ENCODE assay signal across 9 mouse cellular contexts in genomic region chr15:10313522-10314455, GRCm38 (mm10). TPM values are rescaled to one million over a fixed set of nuclear protein-coding genes. Genes with fewer than 3 reads are reported as not detected.
DNase-seq lines count a peak whose midpoint lies in the region; ATAC-seq and TF ChIP-seq lines count a peak whose summit lies in the region.
"Had no signal": no experiment of that assay in that cellular context is flagged by ENCODE, and none has a peak within 500 bp of the region (broad histone marks: within the 10 kb centered on the region; RNA-seq: fewer than 3 reads in every experiment).

No protein-coding gene starts in this region.

- 60% methylated on average over 6 of the region's 7 CpGs for WGBS in hindbrain, embryonic 10.5 days
- 56% methylated on average over 7 of the region's 7 CpGs for WGBS in hindbrain, embryonic 12.5 days
- WGBS in forebrain, embryonic 15.5 days, result 59% methylated on average over 7 of the region's 7 CpGs
- WGBS in kidney, adult 2 months, result 29% methylated on average over 7 of the region's 7 CpGs

- peak; percentile 12 for DNase-seq in hindbrain, embryonic 10.5 days (ENCODE audit: low spot score)
- peak; percentile 36 for DNase-seq in adrenal gland, adult 8-10 months
- DNase-seq in kidney, adult 2 months, result peak; percentile 70
- peak; percentile 30 to 39 for DNase-seq in left cerebral cortex, postnatal 36 days (ENCODE audit: low spot score in 2 of 2)
- DNase-seq in ovary, postnatal 14 days (ENCODE audit: low spot score), result peak; percentile 54
- peak; percentile 31 to 51 for DNase-seq in urinary bladder, postnatal 36 days (ENCODE audit: low spot score in 2 of 2)

- H3K9me3 ChIP-seq in hindbrain, embryonic 10.5 days, result no peaks in the 10 kb centered on the region
- no peaks in the 10 kb centered on the region for H3K9me3 ChIP-seq in hindbrain, embryonic 12.5 days (replicated peaks)
- no peaks in the 10 kb centered on the region for H3K9me3 ChIP-seq in forebrain, embryonic 15.5 days
- H3K9me3 ChIP-seq: embryonic facial prominence, embryonic 12.5 days had no signal

- TF ChIP-seq CTCF in kidney, adult 2 months (conservative IDR thresholded peaks at IDR 0.05; ENCODE audit: insufficient read depth, insufficient read length, low read depth, low read length), result peak; percentile 45

- intact Hi-C loops in left cerebral cortex, postnatal 36 days (cut with DNase I), result loop anchor here (2.0 kb wide), 1 partner anchor 859 kb away; no protein-coding TSS in a partner anchor

- no peak overlapping the region for H3K4me3 ChIP-seq in hindbrain, embryonic 10.5 days
- no peak overlapping the region for H3K4me3 ChIP-seq in hindbrain, embryonic 12.5 days
- no peak overlapping the region for H3K4me3 ChIP-seq in forebrain, embryonic 15.5 days
- no peak overlapping the region for H3K4me3 ChIP-seq in kidney, adult 2 months (ENCODE audit: insufficient read depth, low read depth, low read length)
- H3K4me3 ChIP-seq: embryonic facial prominence, embryonic 12.5 days had no signal

- H3K27me3 ChIP-seq in hindbrain, embryonic 10.5 days (ENCODE audit: insufficient read depth, poor library complexity, severe bottlenecking), result no peaks in the 10 kb centered on the region
- H3K27me3 ChIP-seq in hindbrain, embryonic 12.5 days, result no peaks in the 10 kb centered on the region
- H3K27me3 ChIP-seq in forebrain, embryonic 15.5 days, result no peaks in the 10 kb centered on the region
- no peaks in the 10 kb centered on the region for H3K27me3 ChIP-seq in kidney, adult 2 months (replicated peaks; ENCODE audit: control insufficient read depth, insufficient read depth, low read length)
- H3K27me3 ChIP-seq: embryonic facial prominence, embryonic 12.5 days had no signal

- TF ChIP-seq POLR2A in kidney, adult 2 months (IDR thresholded peaks at IDR 0.05; ENCODE audit: low read depth, low read length), result no peak

- no peak; the same call in 1 of the 2 replicates for ATAC-seq in hindbrain, embryonic 12.5 days (ENCODE audit: low FRiP score)
- ATAC-seq in forebrain, embryonic 15.5 days (replicated peaks), result peak; percentile 78; the same call in 1 of the 2 replicates

- no peaks in the 10 kb centered on the region for H3K36me3 ChIP-seq in hindbrain, embryonic 10.5 days
- no peaks in the 10 kb centered on the region for H3K36me3 ChIP-seq in hindbrain, embryonic 12.5 days
- no peaks in the 10 kb centered on the region for H3K36me3 ChIP-seq in forebrain, embryonic 15.5 days
- H3K36me3 ChIP-seq in kidney, adult 2 months (ENCODE audit: control insufficient read depth, insufficient read depth, low read length), result no peaks in the 10 kb centered on the region
- H3K36me3 ChIP-seq: embryonic facial prominence, embryonic 12.5 days had no signal

- no peak overlapping the region for H3K9ac ChIP-seq in hindbrain, embryonic 12.5 days
- no peak overlapping the region for H3K9ac ChIP-seq in forebrain, embryonic 15.5 days (replicated peaks)
- H3K9ac ChIP-seq: embryonic facial prominence, embryonic 12.5 days had no signal

- H3K4me2 ChIP-seq in hindbrain, embryonic 12.5 days (replicated peaks), result no peak overlapping the region
- no peak overlapping the region for H3K4me2 ChIP-seq in forebrain, embryonic 15.5 days (replicated peaks)
- H3K4me2 ChIP-seq: embryonic facial prominence, embryonic 12.5 days had no signal

- no peaks in the 10 kb centered on the region for H3K4me1 ChIP-seq in hindbrain, embryonic 10.5 days (replicated peaks)
- H3K4me1 ChIP-seq in hindbrain, embryonic 12.5 days, result no peaks in the 10 kb centered on the region
- no peaks in the 10 kb centered on the region for H3K4me1 ChIP-seq in forebrain, embryonic 15.5 days
- H3K4me1 ChIP-seq in kidney, adult 2 months (ENCODE audit: control insufficient read depth, insufficient read depth, low read length), result peaks cover 3% of the 10 kb centered on the region; the same call in 1 of the 2 replicates
- H3K4me1 ChIP-seq: embryonic facial prominence, embryonic 12.5 days had no signal

- H3K27ac ChIP-seq in hindbrain, embryonic 10.5 days, result no peak overlapping the region
- no peak overlapping the region for H3K27ac ChIP-seq in hindbrain, embryonic 12.5 days
- no peak overlapping the region for H3K27ac ChIP-seq in forebrain, embryonic 15.5 days (replicated peaks)
- H3K27ac ChIP-seq in kidney, adult 2 months (ENCODE audit: insufficient read depth, low read depth, low read length), result no peak overlapping the region
- H3K27ac ChIP-seq: embryonic facial prominence, embryonic 12.5 days had no signal

RNA-seq across cellular contexts. Expression of gene Gm21973, which starts 11.4 kb away (rescaled TPM):
- not detected in 2 replicates for polyA plus RNA-seq in hindbrain, embryonic 10.5 days (2016; fragmentation: Nextera tagmentation; extraction: Ambion mirVana)
- polyA plus RNA-seq in hindbrain, embryonic 12.5 days (2016; fragmentation: Nextera tagmentation; extraction: Ambion mirVana), result not detected in 2 replicates
- 1 to 10 TPM in 2 of 4 experiments, not detected in 2; 1.3 to 1.9 TPM for total RNA-seq in adrenal gland, adult 8-10 months (2022)
- not detected in 2 replicates for polyA plus RNA-seq in forebrain, embryonic 15.5 days (2015; fragmentation: Nextera tagmentation; extraction: Ambion mirVana)
- polyA plus RNA-seq in kidney, adult 2 months (2012; rRNA removed), result not detected in 2 replicates
- total RNA-seq in left cerebral cortex, postnatal 36 days (2021), result not detected
- polyA plus RNA-seq: embryonic facial prominence, embryonic 12.5 days had no signal

RNA-seq across cellular contexts. Expression of gene Agxt2, which starts 44.5 kb away (rescaled TPM):
- polyA plus RNA-seq in hindbrain, embryonic 10.5 days (2016; fragmentation: Nextera tagmentation; extraction: Ambion mirVana), result not detected in 2 replicates
- polyA plus RNA-seq in hindbrain, embryonic 12.5 days (2016; fragmentation: Nextera tagmentation; extraction: Ambion mirVana), result not detected in 2 replicates
- 1 to 10 TPM in 3 of 4 experiments, under 1 TPM in 1; 0.35 to 6.2 (median 3.1) TPM for total RNA-seq in adrenal gland, adult 8-10 months (2022)
- polyA plus RNA-seq in forebrain, embryonic 15.5 days (2015; fragmentation: Nextera tagmentation; extraction: Ambion mirVana), result not detected in 2 replicates
- 53.3 and 56.3 TPM in 2 replicates for polyA plus RNA-seq in kidney, adult 2 months (2012; rRNA removed)
- not detected for total RNA-seq in left cerebral cortex, postnatal 36 days (2021)
- polyA plus RNA-seq: embryonic facial prominence, embryonic 12.5 days had no signal

Comparison
In these comparisons a context has a peak if more than half of its experiments do, and no peak if none do; other contexts are left out.
1. DNase-seq: peak in every context shown above with its lines; median percentile 70 in kidney, adult 2 months; 54 in ovary, postnatal 14 days; 41 in urinary bladder, postnatal 36 days; 36 in adrenal gland, adult 8-10 months; 34 in left cerebral cortex, postnatal 36 days; 12 in hindbrain, embryonic 10.5 days.
2. RNA of gene Agxt2, which starts 44.5 kb away (polyA plus RNA-seq): 53.3 to 56.3 TPM in kidney, adult 2 months; not detected in hindbrain, embryonic 10.5 days, not detected in hindbrain, embryonic 12.5 days and not detected in forebrain, embryonic 15.5 days; every median in the first group is over 10 times any median in the second.